Mouse (Mus musculus) lung, embryonic 14.5 days (tissue): ENCODE data around the gene Fam83c. TPM values are rescaled to one million over a fixed set of nuclear protein-coding genes. Genes with fewer than 3 reads are reported as not detected.

ENCODE experiments used
- ATAC-seq: fragments of 200-750 bp; cut with Nextera tagmentation; 2 replicates; pipeline ENCODE4 v1.8.0; 2017; ENCODE audit warnings: mild to moderate bottlenecking, moderate TSS enrichment, moderate library complexity; ENCODE audit not compliant: insufficient read depth
- DNase-seq: peaks from one replicate; pipeline ENCODE4 v3.0.0-alpha.2; 2015
- H3K27ac ChIP-seq: fragments of 300-500 bp; sonication (generic); 2 replicates; pipeline ENCODE4 v1.5.1; 2014; ENCODE audit warnings: low read depth, mild to moderate bottlenecking, moderate library complexity
- H3K27me3 ChIP-seq: fragments of 300-500 bp; sonication (generic); 2 replicates; pipeline ENCODE4 v1.6.1; 2014; ENCODE audit warnings: low read length, control low read depth; ENCODE audit not compliant: insufficient read depth
- H3K36me3 ChIP-seq: fragments of 300-500 bp; sonication (generic); 2 replicates; pipeline ENCODE4 v1.6.1; 2014; ENCODE audit warnings: control low read depth; ENCODE audit not compliant: insufficient read depth
- H3K4me1 ChIP-seq: fragments of 300-500 bp; sonication (generic); 2 replicates; pipeline ENCODE4 v1.6.1; 2014; ENCODE audit warnings: antibody characterized with exemption, control low read depth; ENCODE audit not compliant: insufficient read depth
- H3K4me2 ChIP-seq: fragments of 300-500 bp; sonication (generic); 2 replicates; pipeline ENCODE4 v1.6.1; 2014; ENCODE audit warnings: mild to moderate bottlenecking
- H3K4me3 ChIP-seq: fragments of 300-500 bp; sonication (generic); 2 replicates; pipeline ENCODE4 v1.5.1; 2014; ENCODE audit warnings: low read depth, low read length
- H3K9ac ChIP-seq: fragments of 300-500 bp; sonication (generic); 2 replicates; pipeline ENCODE4 v1.6.1; 2014
- H3K9me3 ChIP-seq: fragments of 300-500 bp; sonication (generic); 2 replicates; pipeline ENCODE4 v1.6.1; 2016; ENCODE audit warnings: low read depth, low read length, control low read depth
- CTCF ChIP-seq: IDR thresholded peaks from 2 replicates; pipeline ENCODE4 v1.5.1; 2016; ENCODE audit warnings: antibody characterized with exemption, low read depth
- WGBS: fragments of 180-500 bp; shearing (Covaris S2); extraction: QIAGEN DNeasy Blood & Tissue Kit; methylation state at CpG from one replicate; pipeline ENCODE4 v1.1.7; 2014; 5-methylcytosine and 5-hydroxymethylcytosine counted together
- polyA plus RNA-seq: library from polyadenylated mRNA; unstranded; fragments of >200 nt; fragmentation: Nextera tagmentation; extraction: Ambion mirVana; gene quantifications from 2 replicates; pipeline ENCODE4 v1.2.1, GENCODE M21; 2014

Gene Fam83c
- 0.04 and 0.11 TPM in 2 replicates for polyA plus RNA-seq

DNA sequence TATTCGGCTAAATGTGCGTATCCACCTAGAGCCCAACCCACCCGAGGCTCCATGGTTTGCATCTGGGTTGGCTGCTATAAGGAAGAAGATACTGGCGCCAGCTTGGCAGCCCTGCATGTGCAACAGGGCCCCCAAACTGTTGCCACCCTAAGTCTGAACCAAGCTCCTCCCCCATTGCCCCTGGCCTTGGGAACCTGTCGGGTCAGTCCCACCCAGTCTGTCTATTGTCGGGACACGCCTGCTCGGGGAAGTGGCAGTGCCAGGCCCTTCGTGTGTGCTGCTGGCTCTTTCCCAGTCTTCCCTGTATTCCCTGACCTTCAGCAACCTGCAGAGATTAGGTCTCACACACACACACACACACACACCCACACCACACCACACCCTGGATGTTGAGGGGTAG, at the start of gene Fam83c:
Gene Fam83c, minus strand, starts transcription at position 123 of the 400 bp plus-strand sequence.
- WGBS = 52% methylated on average over 9 of the region's 9 CpGs
- no peak within 1 kb of the TSS for H3K9ac ChIP-seq
- H3K27ac ChIP-seq = no peak within 1 kb of the TSS
- H3K4me1 ChIP-seq = no peaks in the 10 kb centered on the region
- no peak within 1 kb of the TSS for H3K4me3 ChIP-seq
- no peaks in the 10 kb centered on the region for H3K36me3 ChIP-seq
- H3K27me3 ChIP-seq = no peaks in the 10 kb centered on the region
- H3K4me2 ChIP-seq = no peak within 1 kb of the TSS
- no peak for TF ChIP-seq CTCF
- no peaks in the 10 kb centered on the region for H3K9me3 ChIP-seq
- ATAC-seq (no peak), DNase-seq (no peak)

DNA sequence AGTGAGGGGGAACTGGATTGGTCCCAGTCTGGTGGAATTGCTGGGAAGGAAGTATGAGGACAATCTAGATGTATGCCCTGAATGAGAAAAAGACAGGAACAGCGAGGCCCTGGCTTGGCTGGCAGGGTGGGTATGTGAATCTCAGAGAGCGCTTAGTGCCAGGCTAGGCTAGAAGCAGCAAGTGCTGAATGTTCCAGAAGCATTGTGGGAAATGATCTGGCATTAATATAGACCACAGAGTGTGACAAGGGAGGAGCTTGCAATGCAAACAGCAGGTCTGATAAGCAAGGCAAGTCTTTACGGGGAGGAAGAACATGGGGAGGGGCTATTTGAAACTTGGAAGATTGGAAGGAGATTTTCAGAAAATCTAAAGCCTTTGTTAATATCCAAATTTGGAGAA, 47.4 kb upstream of the Fam83c start:
- ATAC-seq = no peak
- H3K4me3 ChIP-seq = no peak overlapping the region
- no peak for TF ChIP-seq CTCF
- H3K4me2 ChIP-seq = no peak overlapping the region
- H3K27ac ChIP-seq = no peak overlapping the region
- H3K36me3 ChIP-seq = peaks cover 46% of the 10 kb centered on the region
- WGBS = 71% methylated on average over 3 of the region's 3 CpGs
- H3K9me3 ChIP-seq = no peaks in the 10 kb centered on the region
- no peaks in the 10 kb centered on the region for H3K4me1 ChIP-seq
- DNase-seq = no peak
- no peaks in the 10 kb centered on the region for H3K27me3 ChIP-seq
- no peak overlapping the region for H3K9ac ChIP-seq

DNA sequence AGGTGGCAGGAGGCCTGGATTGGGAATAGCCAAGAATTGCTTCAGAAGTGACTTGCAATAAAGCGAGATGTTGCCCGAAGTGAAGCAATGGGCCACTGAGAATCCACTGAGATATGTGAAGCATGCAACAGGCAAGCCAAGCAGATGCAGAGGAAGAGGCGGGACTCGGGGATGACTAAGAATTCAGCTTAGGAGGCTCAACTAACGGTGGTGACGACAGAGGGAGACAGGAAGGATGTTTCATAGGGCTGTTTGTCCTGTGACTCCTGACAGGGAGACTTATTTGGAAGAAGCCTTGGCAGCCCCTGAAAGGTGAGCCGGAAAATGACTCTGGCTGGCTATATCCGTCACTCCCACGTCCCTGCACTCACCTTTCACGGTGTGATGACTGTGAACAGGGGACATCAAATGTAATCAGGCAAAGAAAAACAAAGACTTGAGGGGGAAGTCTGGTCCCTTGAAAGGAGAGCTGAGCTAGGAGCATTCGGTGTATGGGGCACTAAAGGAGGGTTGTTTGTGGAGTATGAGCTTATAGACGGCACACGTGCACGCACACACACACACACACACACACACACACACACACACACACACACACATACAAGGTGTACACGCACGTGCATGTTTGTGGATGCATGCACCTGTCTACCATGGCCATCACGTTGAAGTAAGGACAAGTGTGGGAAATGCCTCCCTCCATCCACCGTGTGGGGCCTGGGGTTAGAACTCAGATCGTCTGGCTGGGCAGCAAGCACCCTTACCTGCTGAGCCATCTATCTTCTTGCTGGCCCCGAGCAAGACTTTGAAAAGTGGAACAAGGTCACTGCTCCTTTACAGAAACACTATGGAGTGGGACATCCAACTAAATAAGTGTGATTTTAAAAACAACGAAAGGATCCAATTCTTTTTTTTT, 44.6 kb upstream of the Fam83c start:
- H3K9me3 ChIP-seq = no peaks in the 10 kb centered on the region
- WGBS = 79% methylated on average over 21 of the region's 21 CpGs
- H3K36me3 ChIP-seq = peaks cover 44% of the 10 kb centered on the region
- no peak overlapping the region for H3K9ac ChIP-seq
- no peaks in the 10 kb centered on the region for H3K4me1 ChIP-seq
- ATAC-seq = no peak
- H3K27ac ChIP-seq = no peak overlapping the region
- TF ChIP-seq CTCF = no peak
- H3K4me2 ChIP-seq = no peak overlapping the region
- H3K27me3 ChIP-seq = no peaks in the 10 kb centered on the region
- no peak for DNase-seq
- no peak overlapping the region for H3K4me3 ChIP-seq

DNA sequence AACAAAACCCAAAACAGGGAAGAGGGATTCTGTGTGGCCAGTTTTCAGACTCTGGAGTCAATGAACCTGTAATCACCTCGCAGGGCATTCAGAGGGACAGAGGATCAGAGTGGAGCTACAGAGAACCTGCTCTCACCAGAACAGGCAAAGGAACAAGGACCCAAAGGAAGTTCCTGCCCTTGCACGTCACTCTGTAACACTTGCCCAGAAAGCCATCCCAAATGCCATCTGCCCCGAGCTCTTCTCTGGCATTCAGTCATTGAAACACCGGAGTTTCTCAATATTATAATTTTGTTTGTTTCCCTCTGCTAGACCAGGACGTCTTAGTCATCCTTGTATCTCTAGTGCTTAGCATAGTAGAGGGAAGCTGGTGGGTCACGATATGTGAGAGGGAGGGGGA, 39.0 kb upstream of the Fam83c start:
- peak overlapping the region; percentile 20; the same call in 1 of the 2 replicates for H3K4me2 ChIP-seq
- no peak overlapping the region for H3K4me3 ChIP-seq
- WGBS = 54% methylated on average over 6 of the region's 6 CpGs
- H3K9me3 ChIP-seq = no peaks in the 10 kb centered on the region
- H3K4me1 ChIP-seq = peaks cover 11% of the 10 kb centered on the region
- H3K27ac ChIP-seq = peak overlapping the region; percentile 63; the same call in 1 of the 2 replicates
- peaks cover 31% of the 10 kb centered on the region for H3K36me3 ChIP-seq
- no peak for TF ChIP-seq CTCF
- no peaks in the 10 kb centered on the region for H3K27me3 ChIP-seq
- ATAC-seq (no peak), DNase-seq (no peak)
- H3K9ac ChIP-seq = no peak overlapping the region

DNA sequence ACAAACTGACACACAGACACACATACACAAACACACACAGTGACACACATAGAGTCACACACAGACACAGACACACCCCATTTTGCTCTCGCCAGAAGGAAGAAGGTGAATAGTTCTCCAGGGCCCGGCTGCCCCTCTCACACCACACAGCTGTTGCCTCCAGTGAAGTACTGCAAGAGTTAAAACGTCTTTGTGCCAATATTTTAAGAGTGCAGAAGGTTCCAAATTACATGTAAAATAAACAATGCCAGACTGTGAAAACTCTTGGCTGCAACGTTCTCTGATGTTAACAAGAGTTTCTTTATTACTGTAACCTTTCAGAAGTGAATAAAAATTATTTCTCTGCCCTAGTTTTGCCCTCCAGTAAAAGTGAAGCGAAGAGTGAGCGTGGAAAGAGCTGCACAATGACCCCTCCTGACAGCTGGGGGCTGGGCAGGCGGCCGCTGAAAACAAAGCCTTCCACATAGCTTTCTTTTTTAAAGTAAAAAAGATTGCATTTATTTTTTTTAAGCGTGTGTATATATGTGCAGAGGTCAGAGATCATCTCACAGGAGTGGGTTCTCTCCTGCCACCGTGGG, 38.4 kb upstream of the Fam83c start:
- Histone ChIP-seq H3K4me2 (peak overlapping the region; percentile 29), H3K27ac (peak overlapping the region; percentile 63; the same call in 1 of the 2 replicates), H3K9ac (no peak overlapping the region), H3K4me1 (peaks cover 11% of the 10 kb centered on the region), H3K27me3 (no peaks in the 10 kb centered on the region), H3K9me3 (no peaks in the 10 kb centered on the region), H3K36me3 (peaks cover 37% of the 10 kb centered on the region), H3K4me3 (no peak overlapping the region)
- no peak for TF ChIP-seq CTCF
- WGBS = 29% methylated on average over 10 of the region's 10 CpGs
- DNase-seq = peak; percentile 86
- peak; percentile 75 for ATAC-seq

DNA sequence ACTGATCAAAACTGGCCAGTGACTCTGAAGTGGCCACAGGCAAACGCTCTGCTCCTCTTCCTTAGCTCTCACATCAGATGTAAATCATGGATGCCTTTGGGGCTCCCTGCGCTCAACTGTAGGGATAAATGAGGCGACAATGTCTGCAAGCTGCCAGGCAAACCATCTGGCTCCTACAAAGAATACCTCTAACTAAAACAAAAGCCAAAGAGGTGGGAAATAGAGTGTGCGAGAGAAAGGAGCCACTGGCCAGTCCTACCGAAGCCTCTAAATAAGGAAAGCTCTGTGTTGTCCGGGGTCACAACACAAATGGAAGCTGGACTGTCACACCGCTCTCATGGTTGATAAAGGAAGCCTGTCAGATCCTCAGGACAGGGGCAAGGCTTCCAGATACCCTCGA, 37.8 kb upstream of the Fam83c start:
- H3K4me2 ChIP-seq = peak overlapping the region; percentile 29
- H3K27ac ChIP-seq = peak overlapping the region; percentile 63; the same call in 1 of the 2 replicates
- no peak overlapping the region for H3K4me3 ChIP-seq
- peaks cover 40% of the 10 kb centered on the region for H3K36me3 ChIP-seq
- no peak overlapping the region for H3K9ac ChIP-seq
- peaks cover 11% of the 10 kb centered on the region for H3K4me1 ChIP-seq
- no peaks in the 10 kb centered on the region for H3K27me3 ChIP-seq
- DNase-seq = peak; percentile 60
- peak; percentile 52 for ATAC-seq
- 42% methylated on average over 8 of the region's 8 CpGs for WGBS
- no peak for TF ChIP-seq CTCF
- no peaks in the 10 kb centered on the region for H3K9me3 ChIP-seq

DNA sequence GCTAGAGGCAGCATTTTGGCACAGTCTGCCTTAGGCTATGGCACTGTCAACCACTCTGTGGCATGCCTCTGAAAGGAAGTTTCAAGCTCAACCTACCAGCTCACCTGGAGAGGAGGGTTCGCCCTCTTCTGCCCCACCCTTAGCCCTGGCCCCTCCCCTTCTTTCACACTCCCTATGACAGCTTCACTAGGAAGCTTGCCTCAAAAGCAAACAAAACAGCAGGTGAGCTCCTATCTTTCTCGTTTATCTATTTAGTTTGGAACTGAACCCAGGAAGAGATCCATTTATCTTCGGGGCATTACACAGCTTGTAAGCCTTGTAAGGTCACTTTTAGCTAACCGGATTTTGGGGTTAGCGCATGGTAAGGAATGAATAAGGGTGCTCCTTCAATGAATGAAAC, 35.1 kb upstream of the Fam83c start:
- TF ChIP-seq CTCF = no peak
- ATAC-seq (no peak), DNase-seq (no peak)
- H3K4me1 ChIP-seq = peaks cover 11% of the 10 kb centered on the region
- no peak overlapping the region for H3K4me3 ChIP-seq
- no peak overlapping the region for H3K4me2 ChIP-seq
- 53% methylated on average over 5 of the region's 5 CpGs for WGBS
- no peaks in the 10 kb centered on the region for H3K9me3 ChIP-seq
- no peak overlapping the region for H3K9ac ChIP-seq
- peaks cover 17% of the 10 kb centered on the region; the same call in 1 of the 2 replicates for H3K36me3 ChIP-seq
- no peak overlapping the region for H3K27ac ChIP-seq
- no peaks in the 10 kb centered on the region for H3K27me3 ChIP-seq
